Mouse (Mus musculus): ENCODE measurements around the gene Thyn1. TPM values are rescaled to one million over a fixed set of nuclear protein-coding genes. Genes with fewer than 3 reads are reported as not detected.

Thyn1 gene
- polyA plus RNA-seq, 1 experiment = 11.3 TPM

- no peaks in the 10 kb centered on the region for H3K27me3 ChIP-seq (replicated peaks; ENCODE audit: control insufficient read depth, insufficient read depth, low read length)
- 76% methylated on average over 5 of the region's 5 CpGs for WGBS
- no peak overlapping the region for H3K4me3 ChIP-seq (ENCODE audit: insufficient read depth, low read depth, low read length)
- TF ChIP-seq POLR2A (IDR thresholded peaks at IDR 0.05; ENCODE audit: low read depth, low read length) = no peak
- no peak for TF ChIP-seq CTCF (conservative IDR thresholded peaks at IDR 0.05; ENCODE audit: insufficient read depth, insufficient read length, low read depth, low read length)
- H3K36me3 ChIP-seq (ENCODE audit: control insufficient read depth, insufficient read depth, low read length) = peaks cover 3% of the 10 kb centered on the region; the same call in 1 of the 2 replicates
- H3K27ac ChIP-seq (ENCODE audit: insufficient read depth, low read depth, low read length) = no peak overlapping the region
- no peaks in the 10 kb centered on the region for H3K4me1 ChIP-seq (ENCODE audit: control insufficient read depth, insufficient read depth, low read length)
- no peak for DNase-seq
Observed at GRCm38 (mm10) chr9:27009231-27009630, 9.7 kb downstream of the Thyn1 start.

- Histone ChIP-seq H3K4me3 (ENCODE audit: insufficient read depth, low read depth, low read length) (no peak overlapping the region), H3K27ac (ENCODE audit: insufficient read depth, low read depth, low read length) (no peak overlapping the region), H3K36me3 (ENCODE audit: control insufficient read depth, insufficient read depth, low read length) (no peaks in the 10 kb centered on the region; the same call in none of the 2 replicates), H3K4me1 (ENCODE audit: control insufficient read depth, insufficient read depth, low read length) (no peaks in the 10 kb centered on the region), H3K27me3 (replicated peaks; ENCODE audit: control insufficient read depth, insufficient read depth, low read length) (no peaks in the 10 kb centered on the region)
- 92% methylated on average over 4 of the region's 4 CpGs for WGBS
- DNase-seq = no peak
- TF ChIP-seq CTCF (conservative IDR thresholded peaks at IDR 0.05; ENCODE audit: insufficient read depth, insufficient read length, low read depth, low read length) = no peak
- TF ChIP-seq POLR2A (IDR thresholded peaks at IDR 0.05; ENCODE audit: low read depth, low read length) = no peak
Observed at GRCm38 (mm10) chr9:27011572-27011971, 12.1 kb downstream of the Thyn1 start.

GRCm38 (mm10) chr9:27018961-27019360, 19.5 kb downstream of the Thyn1 start:
- Histone ChIP-seq H3K4me3 (ENCODE audit: insufficient read depth, low read depth, low read length) (no peak overlapping the region), H3K4me1 (ENCODE audit: control insufficient read depth, insufficient read depth, low read length) (no peaks in the 10 kb centered on the region), H3K27me3 (replicated peaks; ENCODE audit: control insufficient read depth, insufficient read depth, low read length) (no peaks in the 10 kb centered on the region), H3K36me3 (ENCODE audit: control insufficient read depth, insufficient read depth, low read length) (no peaks in the 10 kb centered on the region; the same call in none of the 2 replicates), H3K27ac (ENCODE audit: insufficient read depth, low read depth, low read length) (no peak overlapping the region)
- WGBS = 94% methylated on average over 10 of the region's 10 CpGs
- TF ChIP-seq POLR2A (IDR thresholded peaks at IDR 0.05; ENCODE audit: low read depth, low read length) = no peak
- no peak for TF ChIP-seq CTCF (conservative IDR thresholded peaks at IDR 0.05; ENCODE audit: insufficient read depth, insufficient read length, low read depth, low read length)
- DNase-seq = no peak

- WGBS = 74% methylated on average over 4 of the region's 4 CpGs
- no peak for DNase-seq
- Histone ChIP-seq H3K36me3 (ENCODE audit: control insufficient read depth, insufficient read depth, low read length) (no peaks in the 10 kb centered on the region; the same call in 1 of the 2 replicates), H3K27ac (ENCODE audit: insufficient read depth, low read depth, low read length) (no peak overlapping the region), H3K4me1 (ENCODE audit: control insufficient read depth, insufficient read depth, low read length) (peaks cover 6% of the 10 kb centered on the region; the same call in 1 of the 2 replicates), H3K27me3 (replicated peaks; ENCODE audit: control insufficient read depth, insufficient read depth, low read length) (no peaks in the 10 kb centered on the region), H3K4me3 (ENCODE audit: insufficient read depth, low read depth, low read length) (no peak overlapping the region)
- TF ChIP-seq POLR2A (IDR thresholded peaks at IDR 0.05; ENCODE audit: low read depth, low read length) = no peak
- no peak for TF ChIP-seq CTCF (conservative IDR thresholded peaks at IDR 0.05; ENCODE audit: insufficient read depth, insufficient read length, low read depth, low read length)
Observed at GRCm38 (mm10) chr9:27023681-27024080, 24.2 kb downstream of the Thyn1 start.

- no peak for DNase-seq
- Histone ChIP-seq H3K27me3 (replicated peaks; ENCODE audit: control insufficient read depth, insufficient read depth, low read length) (no peaks in the 10 kb centered on the region), H3K4me1 (ENCODE audit: control insufficient read depth, insufficient read depth, low read length) (peaks cover 6% of the 10 kb centered on the region), H3K36me3 (ENCODE audit: control insufficient read depth, insufficient read depth, low read length) (no peaks in the 10 kb centered on the region; the same call in 1 of the 2 replicates), H3K27ac (ENCODE audit: insufficient read depth, low read depth, low read length) (no peak overlapping the region), H3K4me3 (ENCODE audit: insufficient read depth, low read depth, low read length) (no peak overlapping the region)
- TF ChIP-seq CTCF (conservative IDR thresholded peaks at IDR 0.05; ENCODE audit: insufficient read depth, insufficient read length, low read depth, low read length) (no peak), POLR2A (IDR thresholded peaks at IDR 0.05; ENCODE audit: low read depth, low read length) (no peak)
- 31% methylated on average over 1 of the region's 1 CpGs for WGBS
Observed at GRCm38 (mm10) chr9:27026708-27027107, 27.2 kb downstream of the Thyn1 start.

GRCm38 (mm10) chr9:27029022-27029827, 29.7 kb downstream of the Thyn1 start:
- peak; percentile 49 for DNase-seq
- Histone ChIP-seq H3K4me1 (ENCODE audit: control insufficient read depth, insufficient read depth, low read length) (peaks cover 6% of the 10 kb centered on the region), H3K36me3 (ENCODE audit: control insufficient read depth, insufficient read depth, low read length) (no peaks in the 10 kb centered on the region), H3K4me3 (ENCODE audit: insufficient read depth, low read depth, low read length) (peak overlapping the region; percentile 61), H3K27me3 (replicated peaks; ENCODE audit: control insufficient read depth, insufficient read depth, low read length) (no peaks in the 10 kb centered on the region), H3K27ac (ENCODE audit: insufficient read depth, low read depth, low read length) (peak overlapping the region; percentile 91)
- WGBS = under 1% methylated on average over 52 of the region's 52 CpGs
- no peak for TF ChIP-seq POLR2A (IDR thresholded peaks at IDR 0.05; ENCODE audit: low read depth, low read length)
- TF ChIP-seq CTCF (conservative IDR thresholded peaks at IDR 0.05; ENCODE audit: insufficient read depth, insufficient read length, low read depth, low read length) = 0 out of 2 replicates have a peak, but pooled peaks have one; percentile 25

Data from kidney, adult 2 months (tissue).